Mouse (Mus musculus): ENCODE data around the gene Dpep3. TPM values are rescaled to one million over a fixed set of nuclear protein-coding genes. Genes with fewer than 3 reads are reported as not detected.

Gene Dpep3
- polyA plus RNA-seq (2021; fragmentation: Nextera tagmentation) = not detected in 2 replicates
- long read RNA-seq, experiment 1 = 0 reads
- long read RNA-seq, experiment 2 = 0 reads

DNA sequence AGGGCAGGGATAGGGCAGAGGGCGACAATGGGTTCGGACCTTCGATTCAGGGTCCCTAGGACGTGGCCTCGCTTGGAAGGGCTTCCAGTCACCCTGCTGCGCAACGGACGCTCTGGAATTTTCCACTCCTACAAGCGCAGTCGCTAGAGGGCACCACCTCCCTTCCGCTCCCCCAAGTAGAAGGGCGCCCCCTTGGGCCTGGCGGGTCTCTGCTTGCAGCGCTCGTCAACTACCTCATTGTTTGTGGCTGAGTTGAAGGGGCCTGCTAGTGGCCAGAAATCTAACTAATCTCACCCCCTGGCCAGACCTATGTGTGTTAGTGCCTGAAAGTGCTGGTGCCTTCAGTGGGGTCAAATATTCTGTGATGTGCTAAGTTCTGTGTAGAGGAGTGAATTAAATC, at the start of gene Dpep3:
TSS of gene Dpep3 (minus strand) at position 105 of the 400 bp plus-strand sequence.

DNA sequence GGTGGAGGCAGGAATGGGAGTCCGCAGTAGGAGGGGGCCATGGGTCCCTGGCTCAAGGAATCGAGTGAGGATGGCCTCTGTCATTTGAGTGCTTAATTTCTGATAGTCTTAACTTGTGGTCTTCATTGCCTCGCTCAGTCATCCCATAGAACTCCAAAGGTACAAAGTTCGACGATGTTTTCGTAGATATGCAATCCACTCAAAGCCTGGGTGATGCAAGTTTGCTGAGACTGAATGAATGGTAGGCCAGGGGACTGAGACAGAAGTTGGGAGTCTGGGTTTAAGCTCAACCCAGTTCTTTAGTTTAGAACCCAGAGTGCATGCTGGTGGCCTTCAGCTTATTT, 32.4 kb upstream of the Dpep3 start, which contains the start of gene Ddx28:
TSS of gene Ddx28 (minus strand) at position 240 of the 344 bp plus-strand sequence.

DNA sequence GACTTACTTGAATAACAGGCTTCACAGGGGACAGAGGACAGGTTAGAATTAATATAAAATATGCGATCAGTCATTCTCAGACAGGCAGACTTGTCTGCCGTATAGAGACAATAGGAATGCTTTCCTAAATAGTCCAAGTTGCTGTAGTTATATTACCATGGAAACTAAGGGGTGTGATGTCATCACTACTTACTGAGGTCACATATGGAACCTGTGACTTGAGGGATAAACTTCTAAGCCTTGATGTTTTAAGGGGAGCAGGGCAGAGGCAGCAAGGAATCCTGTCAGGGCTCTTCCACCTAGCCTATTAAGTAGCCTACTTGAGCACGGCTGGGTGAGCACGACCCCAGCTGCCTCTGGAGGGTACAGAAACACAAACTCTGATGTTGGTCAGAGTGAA, 26.6 kb upstream of the Dpep3 start, which contains the start of gene Dpep2nb:
TSS of gene Dpep2nb (minus strand) at position 101 of the 400 bp plus-strand sequence.

DNA sequence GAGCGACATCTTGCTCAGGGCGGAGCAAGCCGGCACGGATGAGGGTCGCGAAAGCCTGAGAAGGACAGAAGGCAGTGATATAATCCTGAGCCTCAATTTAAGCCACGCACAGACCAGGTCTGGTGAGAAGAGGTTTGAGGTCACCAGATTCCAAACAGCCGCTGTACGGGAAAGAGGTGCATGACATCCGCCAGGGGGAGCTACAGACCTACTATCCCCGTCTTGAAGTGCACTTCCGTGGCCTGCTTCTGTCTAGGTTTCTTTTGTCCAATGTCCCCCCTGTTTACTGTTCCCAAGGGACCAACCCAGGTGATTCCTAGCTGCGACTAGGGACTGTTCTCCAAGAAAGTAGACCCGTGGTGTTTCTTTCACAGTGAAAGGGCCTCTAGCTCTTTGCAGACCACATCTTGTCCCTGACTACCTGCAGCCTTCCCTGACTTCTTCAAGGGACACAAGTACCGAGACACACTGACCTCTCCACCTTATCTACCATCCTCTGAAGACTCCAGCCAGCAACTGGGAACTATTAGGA, 11.7 kb upstream of the Dpep3 start, which contains the start of gene Dus2:
TSS of gene Dus2 (plus strand) at position 482 of the 532 bp plus-strand sequence.

DNA sequence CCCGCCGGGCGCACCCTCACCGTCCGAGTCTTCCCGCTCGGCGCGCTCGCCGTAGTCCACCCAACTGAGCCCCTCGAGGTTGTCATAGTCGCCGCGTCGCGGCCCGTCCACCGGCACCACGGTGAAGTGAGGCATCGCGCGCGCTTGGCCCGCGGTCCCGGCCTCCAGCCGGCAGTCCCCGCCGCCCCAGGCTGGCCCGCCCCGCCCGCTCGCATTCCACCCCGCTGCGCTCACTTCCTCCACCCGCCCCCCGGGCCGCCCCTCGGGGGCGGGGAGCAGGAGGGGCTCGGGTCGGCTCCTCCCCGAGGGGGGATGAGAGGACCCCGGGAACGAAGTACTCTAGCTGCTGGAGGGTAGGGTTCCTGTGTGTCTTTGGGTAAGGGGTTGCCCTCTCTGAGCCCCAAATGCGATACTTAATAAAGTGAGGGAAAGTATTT, 13.3 kb downstream of the Dpep3 start, which contains the start of gene Slc12a4:
TSS of gene Slc12a4 (minus strand) at position 193 of the 437 bp plus-strand sequence.

DNA sequence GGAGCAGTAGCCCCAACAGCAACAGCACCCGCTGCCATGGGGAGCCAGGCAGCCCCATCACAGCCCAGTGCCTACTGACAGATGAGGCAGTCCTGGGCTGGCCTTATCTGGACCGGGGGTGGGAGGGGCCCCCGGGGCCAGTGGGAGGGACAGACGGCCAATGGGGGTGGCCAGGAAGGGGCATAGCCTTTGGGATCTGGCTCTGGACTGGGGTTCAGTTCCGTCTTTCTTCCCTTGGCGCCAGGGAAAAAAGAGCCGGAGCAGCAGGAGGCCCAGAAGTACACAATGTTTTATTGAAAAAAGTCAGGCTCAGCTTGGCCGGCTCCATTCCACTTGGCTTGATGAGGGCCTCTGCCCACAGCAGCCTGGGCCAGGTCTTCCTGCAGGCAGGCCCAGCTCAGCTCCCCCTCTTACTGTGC, 35.9 kb downstream of the Dpep3 start, which contains the start of gene Lcat:
TSS of gene Lcat (minus strand) at position 62 of the 419 bp plus-strand sequence.

DNA sequence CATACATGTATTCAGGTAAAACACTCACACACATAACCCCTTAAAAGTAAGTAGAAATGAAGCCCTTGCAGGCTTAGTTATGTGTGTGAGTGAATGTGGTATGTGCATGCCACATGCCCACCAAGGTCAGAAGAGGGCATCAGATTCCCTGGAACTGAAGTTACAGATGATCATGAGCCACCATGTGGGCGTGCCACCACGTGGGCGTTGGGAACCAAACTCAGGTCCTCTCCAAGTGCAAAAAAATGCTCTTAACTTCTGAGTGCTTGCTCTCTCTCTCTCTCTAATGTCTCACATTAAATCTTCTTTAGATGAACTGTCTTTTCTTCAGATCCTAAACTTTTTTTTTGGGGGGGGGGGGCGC, 40.9 kb downstream of the Dpep3 start, which contains the start of gene Psmb10:
TSS of gene Psmb10 (minus strand) at position 139 of the 364 bp plus-strand sequence.

DNA sequence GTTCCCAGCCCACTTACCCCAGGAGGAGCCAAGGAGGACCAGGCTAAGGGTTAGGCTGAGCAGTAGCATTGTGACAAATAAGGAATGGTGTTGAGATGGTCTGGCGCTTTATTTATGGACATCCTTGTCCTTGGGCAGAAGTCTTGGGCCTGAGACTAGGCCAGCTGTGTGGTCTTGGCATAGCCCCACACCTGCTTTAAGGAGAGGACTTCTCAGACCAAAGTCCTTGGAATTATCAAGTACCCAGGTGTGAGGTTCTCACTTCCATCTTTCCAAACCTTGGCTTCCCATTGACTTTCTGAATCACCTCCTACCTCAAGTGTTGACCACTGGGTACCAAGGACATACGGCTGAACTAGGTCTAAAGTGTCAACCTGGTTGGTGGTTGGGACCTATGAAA, 45.5 kb downstream of the Dpep3 start, which contains the start of gene Ctrl:
TSS of gene Ctrl (minus strand) at position 101 of the 400 bp plus-strand sequence.

Small RNA genes lying within 50 kb of the gene (microRNA-seq; reads per million reads assigned to microRNA genes)
- not detected for gene Mir7074

Other genes with a start within 250 kb of the Dpep3 start
- gene Gfod2, start 220.8 kb downstream of the Dpep3 start, polyA plus RNA-seq (2021; fragmentation: Nextera tagmentation) = 18.4 and 20.8 TPM in 2 replicates
- 3.1 TPM in 2 replicates for gene Ranbp10, start 152.1 kb downstream of the Dpep3 start, polyA plus RNA-seq (2021; fragmentation: Nextera tagmentation)
- gene Tsnaxip1, start 151.7 kb downstream of the Dpep3 start, polyA plus RNA-seq (2021; fragmentation: Nextera tagmentation) = 0.36 and 0.59 TPM in 2 replicates
- gene Cenpt, start 126.2 kb downstream of the Dpep3 start, polyA plus RNA-seq (2021; fragmentation: Nextera tagmentation) = 10.9 and 12.0 TPM in 2 replicates
- 45.1 and 53.6 TPM in 2 replicates for gene Thap11, start 124.3 kb downstream of the Dpep3 start, polyA plus RNA-seq (2021; fragmentation: Nextera tagmentation)
- 144 and 150 TPM in 2 replicates for gene Nutf2, start 118.8 kb downstream of the Dpep3 start, polyA plus RNA-seq (2021; fragmentation: Nextera tagmentation)
- 19.7 and 20.7 TPM in 2 replicates for gene Edc4, start 98.5 kb downstream of the Dpep3 start, polyA plus RNA-seq (2021; fragmentation: Nextera tagmentation)
- 3.4 and 3.6 TPM in 2 replicates for gene Nrn1l, start 85.9 kb downstream of the Dpep3 start, polyA plus RNA-seq (2021; fragmentation: Nextera tagmentation)
- 3.7 and 4.3 TPM in 2 replicates for gene Pskh1, start 79.0 kb downstream of the Dpep3 start, polyA plus RNA-seq (2021; fragmentation: Nextera tagmentation)
- gene Ctrl, start 45.6 kb downstream of the Dpep3 start, polyA plus RNA-seq (2021; fragmentation: Nextera tagmentation) = not detected in 2 replicates
- gene Psmb10, start 41.0 kb downstream of the Dpep3 start, polyA plus RNA-seq (2021; fragmentation: Nextera tagmentation) = 132 and 140 TPM in 2 replicates
- gene Lcat, start 36.0 kb downstream of the Dpep3 start, polyA plus RNA-seq (2021; fragmentation: Nextera tagmentation) = 27.6 and 35.6 TPM in 2 replicates
- 11.5 and 14.0 TPM in 2 replicates for gene Slc12a4, start 13.3 kb downstream of the Dpep3 start, polyA plus RNA-seq (2021; fragmentation: Nextera tagmentation)
- gene Dus2, start 11.9 kb upstream of the Dpep3 start, polyA plus RNA-seq (2021; fragmentation: Nextera tagmentation) = 14.8 and 18.1 TPM in 2 replicates
- not detected in 2 replicates for gene Dpep2nb, start 26.5 kb upstream of the Dpep3 start, polyA plus RNA-seq (2021; fragmentation: Nextera tagmentation)
- gene Ddx28, start 32.5 kb upstream of the Dpep3 start, polyA plus RNA-seq (2021; fragmentation: Nextera tagmentation) = 16.3 and 18.7 TPM in 2 replicates
- 3.4 and 3.5 TPM in 2 replicates for gene Nfatc3, start 79.4 kb upstream of the Dpep3 start, polyA plus RNA-seq (2021; fragmentation: Nextera tagmentation)
- not detected in 2 replicates for gene Esrp2, start 157.5 kb upstream of the Dpep3 start, polyA plus RNA-seq (2021; fragmentation: Nextera tagmentation)
- gene Pla2g15, start 171.0 kb upstream of the Dpep3 start, polyA plus RNA-seq (2021; fragmentation: Nextera tagmentation) = 7.8 and 8.0 TPM in 2 replicates
- 18.8 and 22.9 TPM in 2 replicates for gene Slc7a6, start 189.4 kb upstream of the Dpep3 start, polyA plus RNA-seq (2021; fragmentation: Nextera tagmentation)
- gene Slc7a6os, start 231.5 kb upstream of the Dpep3 start, polyA plus RNA-seq (2021; fragmentation: Nextera tagmentation) = 7.5 and 7.6 TPM in 2 replicates
- gene Prmt7, start 231.5 kb upstream of the Dpep3 start, polyA plus RNA-seq (2021; fragmentation: Nextera tagmentation) = 32.4 and 37.9 TPM in 2 replicates

Measured in layer of hippocampus, adult 6 months (tissue).